Mouse (Mus musculus) heart, embryonic 11.5 days (tissue): ENCODE results near the gene Trio. TPM values are rescaled to one million over a fixed set of nuclear protein-coding genes. Genes with fewer than 3 reads are reported as not detected.
"Not testable (repeated sequence)": the region's sequence is repeated elsewhere in the genome, so short reads cannot be mapped to it uniquely, and the experiment has no call there.

Experiments used
- ATAC-seq: fragments of 200-750 bp; cut with Nextera tagmentation; replicated peaks from 2 replicates; pipeline ENCODE4 v1.8.0; 2017; ENCODE audit warnings: moderate library complexity; ENCODE audit not compliant: insufficient number of reproducible peaks, low FRiP score, low TSS enrichment
- H3K27ac ChIP-seq: fragments of 300-500 bp; sonication (generic); 2 replicates; pipeline ENCODE4 v1.5.1; 2014; ENCODE audit warnings: mild to moderate bottlenecking, low read depth, low read length
- H3K27me3 ChIP-seq: fragments of 300-500 bp; sonication (generic); 2 replicates; pipeline ENCODE4 v1.6.1; 2014; ENCODE audit warnings: mild to moderate bottlenecking, low read length, mixed read lengths; ENCODE audit not compliant: control insufficient read depth, insufficient read depth
- H3K36me3 ChIP-seq: fragments of 300-500 bp; sonication (generic); 2 replicates; pipeline ENCODE4 v1.6.1; 2014; ENCODE audit warnings: mild to moderate bottlenecking, low read length, moderate library complexity, mixed read lengths; ENCODE audit not compliant: control insufficient read depth, insufficient read depth
- H3K4me1 ChIP-seq: fragments of 300-500 bp; sonication (generic); 2 replicates; pipeline ENCODE4 v1.6.1; 2014; ENCODE audit warnings: low read length; ENCODE audit not compliant: control insufficient read depth, insufficient read depth
- H3K4me2 ChIP-seq: fragments of 300-500 bp; sonication (generic); 2 replicates; pipeline ENCODE4 v1.6.1; 2014; ENCODE audit warnings: mild to moderate bottlenecking, moderate library complexity
- H3K4me3 ChIP-seq: fragments of 300-500 bp; sonication (generic); 2 replicates; pipeline ENCODE4 v1.5.1; 2014; ENCODE audit warnings: low read depth, low read length
- H3K9ac ChIP-seq: fragments of 300-500 bp; sonication (generic); 2 replicates; pipeline ENCODE4 v1.6.1; 2014; ENCODE audit warnings: mild to moderate bottlenecking, low read depth, low read length, moderate library complexity
- H3K9me3 ChIP-seq: fragments of 300-500 bp; sonication (generic); replicated peaks from 2 replicates; pipeline ENCODE4 v1.6.1; 2016; ENCODE audit warnings: low read length; ENCODE audit not compliant: control insufficient read depth
- WGBS: fragments of 180-500 bp; shearing (Covaris S2); extraction: QIAGEN DNeasy Blood & Tissue Kit; methylation state at CpG from one replicate; pipeline ENCODE4 v1.1.7; 2014; ENCODE audit not compliant: insufficient replicate concordance; 5-methylcytosine and 5-hydroxymethylcytosine counted together
- polyA plus RNA-seq: library from polyadenylated mRNA; unstranded; fragments of >200 nt; fragmentation: Nextera tagmentation; extraction: Ambion mirVana; gene quantifications from 2 replicates; pipeline ENCODE4 v1.2.1, GENCODE M21; 2014

The Trio gene
- polyA plus RNA-seq, 1 experiment from 2014 or later: 28.5 TPM

GRCm38 (mm10) chr15:27856050-27856787 lies 169.4 kb downstream of the Trio start:
- Histone ChIP-seq H3K27me3 (no peaks in the 10 kb centered on the region), H3K4me2 (peak overlapping the region; percentile 55), H3K9ac (peak overlapping the region; percentile 34), H3K36me3 (peaks cover 5% of the 10 kb centered on the region), H3K4me3 (peak overlapping the region; percentile 25), H3K9me3 (no peaks in the 10 kb centered on the region), H3K27ac (peak overlapping the region; percentile 65), H3K4me1 (peaks cover 40% of the 10 kb centered on the region)
- 24% methylated on average over 29 of the region's 29 CpGs for WGBS
- ATAC-seq: peak; percentile 44

GRCm38 (mm10) chr15:27851312-27851711 lies 174.3 kb downstream of the Trio start:
- ATAC-seq: no peak
- H3K27ac ChIP-seq: no peak overlapping the region
- H3K9ac ChIP-seq: no peak overlapping the region
- H3K9me3 ChIP-seq: no peaks in the 10 kb centered on the region
- H3K4me2 ChIP-seq: no peak overlapping the region
- WGBS: 72% methylated on average over 6 of the region's 6 CpGs
- H3K27me3 ChIP-seq: no peaks in the 10 kb centered on the region
- peaks cover 5% of the 10 kb centered on the region for H3K4me1 ChIP-seq
- no peak overlapping the region for H3K4me3 ChIP-seq
- H3K36me3 ChIP-seq: peaks cover 21% of the 10 kb centered on the region

- no peak overlapping the region for H3K9ac ChIP-seq
- H3K36me3 ChIP-seq: peaks cover 21% of the 10 kb centered on the region
- no peak overlapping the region for H3K27ac ChIP-seq
- no peak for ATAC-seq
- H3K4me2 ChIP-seq: no peak overlapping the region
- H3K27me3 ChIP-seq: no peaks in the 10 kb centered on the region
- no peak overlapping the region for H3K4me3 ChIP-seq
- WGBS: 83% methylated on average over 14 of the region's 14 CpGs
- no peaks in the 10 kb centered on the region for H3K9me3 ChIP-seq
- peaks cover 3% of the 10 kb centered on the region for H3K4me1 ChIP-seq
These were observed 174.7 kb downstream of the Trio start for GRCm38 (mm10) chr15:27850904-27851303.

- peaks cover 23% of the 10 kb centered on the region for H3K36me3 ChIP-seq
- WGBS: 88% methylated on average over 4 of the region's 4 CpGs
- H3K4me3 ChIP-seq: no peak overlapping the region
These were observed 175.7 kb downstream of the Trio start for GRCm38 (mm10) chr15:27849910-27850309.

GRCm38 (mm10) chr15:27841696-27842095 lies 184.0 kb downstream of the Trio start:
- H3K4me3 ChIP-seq: no peak overlapping the region
- WGBS: 91% methylated on average over 15 of the region's 15 CpGs
- H3K9ac ChIP-seq: no peak overlapping the region
- no peaks in the 10 kb centered on the region for H3K27me3 ChIP-seq
- no peak overlapping the region for H3K27ac ChIP-seq
- peaks cover 17% of the 10 kb centered on the region for H3K4me1 ChIP-seq
- no peaks in the 10 kb centered on the region for H3K9me3 ChIP-seq
- no peak overlapping the region for H3K4me2 ChIP-seq
- H3K36me3 ChIP-seq: peaks cover 20% of the 10 kb centered on the region
- no peak for ATAC-seq

More at GRCm38 (mm10) chr15:27849910-27850309, 175.7 kb downstream of the Trio start:
- Histone ChIP-seq H3K9ac (no peak overlapping the region), H3K4me1 (no peaks in the 10 kb centered on the region), H3K27ac (no peak overlapping the region), H3K4me2 (no peak overlapping the region), H3K9me3 (no peaks in the 10 kb centered on the region), H3K27me3 (no peaks in the 10 kb centered on the region)
- no peak for ATAC-seq

GRCm38 (mm10) chr15:27840579-27840978 lies 185.1 kb downstream of the Trio start:
- H3K27me3 ChIP-seq: no peaks in the 10 kb centered on the region
- peaks cover 17% of the 10 kb centered on the region for H3K4me1 ChIP-seq
- 0 out of 2 replicates have a peak overlapping the region, but pooled peaks have one; percentile 46 for H3K9ac ChIP-seq
- peak; percentile 75 for ATAC-seq
- H3K9me3 ChIP-seq: no peaks in the 10 kb centered on the region
- 16% methylated on average over 8 of the region's 8 CpGs for WGBS
- H3K36me3 ChIP-seq: peaks cover 19% of the 10 kb centered on the region
- peak overlapping the region; percentile 44 for H3K4me2 ChIP-seq
- no peak overlapping the region for H3K4me3 ChIP-seq
- peak overlapping the region; percentile 89 for H3K27ac ChIP-seq

GRCm38 (mm10) chr15:27840125-27840524 lies 185.5 kb downstream of the Trio start:
- H3K36me3 ChIP-seq: peaks cover 19% of the 10 kb centered on the region
- 36% methylated on average over 6 of the region's 6 CpGs for WGBS
- peak overlapping the region; percentile 44 for H3K4me2 ChIP-seq
- no peaks in the 10 kb centered on the region for H3K27me3 ChIP-seq
- peaks cover 17% of the 10 kb centered on the region for H3K4me1 ChIP-seq
- 0 out of 2 replicates have a peak overlapping the region, but pooled peaks have one; percentile 46 for H3K9ac ChIP-seq
- no peak overlapping the region for H3K4me3 ChIP-seq
- ATAC-seq: peak; percentile 47; the same call in 1 of the 2 replicates
- H3K27ac ChIP-seq: peak overlapping the region; percentile 89
- H3K9me3 ChIP-seq: no peaks in the 10 kb centered on the region

GRCm38 (mm10) chr15:27831646-27832045 lies 194.0 kb downstream of the Trio start:
- Histone ChIP-seq H3K9ac (no peak overlapping the region), H3K4me1 (no peaks in the 10 kb centered on the region), H3K27ac (no peak overlapping the region), H3K9me3 (no peaks in the 10 kb centered on the region), H3K4me3 (no peak overlapping the region), H3K36me3 (peaks cover 14% of the 10 kb centered on the region), H3K4me2 (no peak overlapping the region), H3K27me3 (no peaks in the 10 kb centered on the region)
- ATAC-seq: no peak
- WGBS: 83% methylated on average over 6 of the region's 6 CpGs

- 70% methylated on average over 3 of the region's 3 CpGs for WGBS
- not testable (repeated sequence) for ATAC-seq, H3K27ac ChIP-seq, H3K4me1 ChIP-seq, H3K4me2 ChIP-seq, H3K9ac ChIP-seq, H3K9me3 ChIP-seq, H3K27me3 ChIP-seq, H3K4me3 ChIP-seq
- H3K36me3 ChIP-seq: peaks cover 23% of the 10 kb centered on the region
These were observed 197.8 kb downstream of the Trio start for GRCm38 (mm10) chr15:27827871-27828270.
